Comparison of ENCODE assay signal across 10 mouse cellular contexts in the genomic region with DNA sequence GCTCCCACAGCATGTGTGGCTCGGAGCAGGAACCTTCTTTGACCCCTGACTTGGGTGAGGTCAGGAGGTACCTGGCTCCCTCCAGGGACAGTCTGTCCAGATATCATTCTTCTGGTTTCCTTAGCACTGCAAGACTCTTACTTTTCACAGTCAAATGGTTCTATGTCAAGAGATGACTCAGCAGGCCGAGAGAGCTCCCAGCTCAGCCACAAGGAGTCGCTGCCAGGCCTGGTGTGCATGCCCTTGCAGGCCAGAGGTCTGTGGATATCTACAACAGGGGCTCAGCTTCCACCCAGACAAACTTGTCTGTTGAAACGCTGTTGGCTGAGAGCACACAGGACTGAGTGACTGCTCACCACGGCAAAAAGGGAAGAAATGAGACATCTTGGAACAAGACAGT. TPM values are rescaled to one million over a fixed set of nuclear protein-coding genes. Genes with fewer than 3 reads are reported as not detected.
DNase-seq lines count a peak whose midpoint lies in the region; TF ChIP-seq lines count a peak whose summit lies in the region.
"Had no signal": no experiment of that assay in that cellular context is flagged by ENCODE, and none has a peak within 500 bp of the region (broad histone marks: within the 10 kb centered on the region; RNA-seq: fewer than 3 reads in every experiment).

No protein-coding gene starts in this region.

- no peak overlapping the region for H3K27ac ChIP-seq in embryonic fibroblast, embryonic 13.5 days (ENCODE audit: insufficient read depth, low read length)
- H3K27ac ChIP-seq: neural tube, embryonic 13.5 days had no signal

- DNase-seq in adrenal gland, adult 2 months, result peak; percentile 86
- DNase-seq in adrenal gland, postnatal 4 days (ENCODE audit: low spot score in 2 of 2), result no peak
- DNase-seq in ovary, adult 18-20 months (ENCODE audit: low spot score), result peak; percentile 43
- no peak for DNase-seq in ovary, postnatal 10 days (ENCODE audit: low spot score)
- DNase-seq in lung, adult 18-20 months, result peak; percentile 59 to 73
- DNase-seq in thymus, postnatal 0 days (ENCODE audit: low spot score), result peak; percentile 65
- no peak for DNase-seq in layer of hippocampus, postnatal 25 days (ENCODE audit: extremely low spot score in 1 of 2, low spot score in 1 of 2)

- no peak overlapping the region for H3K4me3 ChIP-seq in embryonic fibroblast, embryonic 13.5 days (ENCODE audit: insufficient read depth, low read length)
- H3K4me3 ChIP-seq: neural tube, embryonic 13.5 days had no signal

- H3K4me1 ChIP-seq in embryonic fibroblast, embryonic 13.5 days (ENCODE audit: control insufficient read depth, insufficient read depth, low read length), result no peaks in the 10 kb centered on the region

- TF ChIP-seq CTCF in embryonic fibroblast, embryonic 13.5 days (IDR thresholded peaks at IDR 0.05; ENCODE audit: borderline replicate concordance, insufficient read depth, low read length), result peak; percentile 59

- TF ChIP-seq POLR2A in embryonic fibroblast, embryonic 13.5 days (IDR thresholded peaks at IDR 0.05; ENCODE audit: low read depth, low read length), result no peak

RNA-seq across cellular contexts. Expression of a gene that starts 20.9 kb away (rescaled TPM):
- total RNA-seq in adrenal gland, adult 2 months (2021), result 10 to 100 TPM; 32.1 to 48.6 TPM
- 56.1 and 60.3 TPM in 2 replicates for polyA plus RNA-seq in adrenal gland, adult 2 months (2012; rRNA removed)
- 10 to 100 TPM; 66.8 to 71.8 TPM for total RNA-seq in adrenal gland, postnatal 4 days (2021)
- polyA plus RNA-seq in embryonic fibroblast, embryonic 13.5 days (2011; ENCODE audit: insufficient read length, low read depth, missing spikeins), result 2.1 and 2.4 TPM in 2 replicates
- 1,084 and 1,272 TPM in 2 replicates for polyA plus RNA-seq in thymus, postnatal 0 days (2015; fragmentation: Nextera tagmentation; extraction: Ambion mirVana)
- total RNA-seq in layer of hippocampus, postnatal 25 days (2021), result 1 to 10 TPM; 3.2 to 3.4 TPM

RNA-seq across cellular contexts. Expression of a gene that starts 30.1 kb away (rescaled TPM):
- total RNA-seq in adrenal gland, adult 2 months (2021), result 100 to 1,000 TPM; 396 to 522 TPM
- 10.6 and 11.1 TPM in 2 replicates for polyA plus RNA-seq in adrenal gland, adult 2 months (2012; rRNA removed)
- 100 to 1,000 TPM; 362 to 376 TPM for total RNA-seq in adrenal gland, postnatal 4 days (2021)
- 311 TPM in 2 replicates for polyA plus RNA-seq in embryonic fibroblast, embryonic 13.5 days (2011; ENCODE audit: insufficient read length, low read depth, missing spikeins)
- polyA plus RNA-seq in thymus, postnatal 0 days (2015; fragmentation: Nextera tagmentation; extraction: Ambion mirVana), result 1,041 and 1,103 TPM in 2 replicates
- total RNA-seq in layer of hippocampus, postnatal 25 days (2021), result 100 to 1,000 TPM; 448 to 507 TPM

RNA-seq across cellular contexts. Expression of a gene that starts 48.1 kb away (rescaled TPM):
- total RNA-seq in adrenal gland, adult 2 months (2021), result not detected
- not detected in 2 replicates for polyA plus RNA-seq in adrenal gland, adult 2 months (2012; rRNA removed)
- total RNA-seq in adrenal gland, postnatal 4 days (2021), result not detected
- polyA plus RNA-seq in embryonic fibroblast, embryonic 13.5 days (2011; ENCODE audit: insufficient read length, low read depth, missing spikeins), result not detected in 2 replicates
- polyA plus RNA-seq in thymus, postnatal 0 days (2015; fragmentation: Nextera tagmentation; extraction: Ambion mirVana), result not detected in 2 replicates
- total RNA-seq in layer of hippocampus, postnatal 25 days (2021), result not detected
- polyA plus RNA-seq: heart, embryonic 16.5 days; neural tube, embryonic 13.5 days had no signal

Comparison
In these comparisons a context has a peak if more than half of its experiments do, and no peak if none do; other contexts are left out.
1. DNase-seq: peak in adrenal gland, adult 2 months (single experiment), ovary, adult 18-20 months (single experiment), lung, adult 18-20 months (2 of 2) and thymus, postnatal 0 days (single experiment); none in adrenal gland, postnatal 4 days (0 of 2), ovary, postnatal 10 days (single experiment) and layer of hippocampus, postnatal 25 days (0 of 2).
2. RNA of a gene that starts 20.9 kb away (total RNA-seq): 66.8 to 71.8 TPM in adrenal gland, postnatal 4 days and 32.1 to 48.6 TPM in adrenal gland, adult 2 months; 3.2 to 3.4 TPM in layer of hippocampus, postnatal 25 days; every median in the first group is over 4 times any median in the second.